Mouse (Mus musculus) heart, embryonic 12.5 days (tissue): ENCODE results near the gene Noxa1. TPM values are rescaled to one million over a fixed set of nuclear protein-coding genes. Genes with fewer than 3 reads are reported as not detected.

Experiments
- ATAC-seq: fragments of 200-750 bp; cut with Nextera tagmentation; 2 replicates; pipeline ENCODE4 v1.8.0; 2017; ENCODE audit warnings: moderate TSS enrichment, moderate library complexity; ENCODE audit not compliant: insufficient number of reproducible peaks, low FRiP score
- H3K27ac ChIP-seq: fragments of 300-500 bp; sonication (generic); 2 replicates; pipeline ENCODE4 v1.5.1; 2016; ENCODE audit warnings: mild to moderate bottlenecking, moderate library complexity; ENCODE audit not compliant: poor library complexity, severe bottlenecking
- H3K27me3 ChIP-seq: fragments of 300-500 bp; sonication (generic); replicated peaks from 2 replicates; pipeline ENCODE4 v1.6.1; 2016; ENCODE audit warnings: mild to moderate bottlenecking, moderate library complexity
- H3K36me3 ChIP-seq: fragments of 300-500 bp; sonication (generic); 2 replicates; pipeline ENCODE4 v1.6.1; 2016; ENCODE audit warnings: mild to moderate bottlenecking, moderate library complexity
- H3K4me1 ChIP-seq: fragments of 300-500 bp; sonication (generic); replicated peaks from 2 replicates; pipeline ENCODE4 v1.6.1; 2016; ENCODE audit warnings: mild to moderate bottlenecking
- H3K4me2 ChIP-seq: fragments of 300-500 bp; sonication (generic); 2 replicates; pipeline ENCODE4 v1.6.1; 2016; ENCODE audit warnings: mild to moderate bottlenecking, moderate library complexity
- H3K4me3 ChIP-seq: fragments of 300-500 bp; sonication (generic); 2 replicates; pipeline ENCODE4 v1.5.1; 2016; ENCODE audit warnings: mild to moderate bottlenecking
- H3K9ac ChIP-seq: fragments of 300-500 bp; sonication (generic); 2 replicates; pipeline ENCODE4 v1.6.1; 2016; ENCODE audit warnings: mild to moderate bottlenecking, moderate library complexity
- H3K9me3 ChIP-seq: fragments of 300-500 bp; sonication (generic); replicated peaks from 2 replicates; pipeline ENCODE4 v1.6.1; 2016; ENCODE audit warnings: mild to moderate bottlenecking, moderate library complexity
- WGBS: fragments of 180-500 bp; shearing (Covaris S2); methylation state at CpG from one replicate; pipeline ENCODE4 v1.1.7; 2016; 5-methylcytosine and 5-hydroxymethylcytosine counted together
- polyA plus RNA-seq: library from polyadenylated mRNA; unstranded; fragments of >200 nt; fragmentation: Nextera tagmentation; extraction: Ambion mirVana; gene quantifications from 2 replicates; pipeline ENCODE4 v1.2.1, GENCODE M21; 2016

Gene Noxa1
- polyA plus RNA-seq, 1 experiment from 2014 or later, result 0.10 TPM

- Histone ChIP-seq H3K4me2 (no peak overlapping the region), H3K9me3 (no peaks in the 10 kb centered on the region), H3K27ac (no peak overlapping the region), H3K4me1 (peaks cover 20% of the 10 kb centered on the region), H3K36me3 (no peaks in the 10 kb centered on the region), H3K9ac (no peak overlapping the region), H3K4me3 (no peak overlapping the region), H3K27me3 (no peaks in the 10 kb centered on the region)
- no peak for ATAC-seq
- 53% methylated on average over 2 of the region's 2 CpGs for WGBS
These were observed 27.7 kb upstream of the Noxa1 start for GRCm38 (mm10) chr2:25122666-25123065.

- no peak overlapping the region for H3K27ac ChIP-seq
- 70% methylated on average over 7 of the region's 7 CpGs for WGBS
- no peak for ATAC-seq
- H3K27me3 ChIP-seq, result no peaks in the 10 kb centered on the region
- H3K4me3 ChIP-seq, result no peak overlapping the region
- no peaks in the 10 kb centered on the region for H3K36me3 ChIP-seq
- peaks cover 6% of the 10 kb centered on the region for H3K4me1 ChIP-seq
- H3K9ac ChIP-seq, result no peak overlapping the region
- no peaks in the 10 kb centered on the region for H3K9me3 ChIP-seq
- no peak overlapping the region for H3K4me2 ChIP-seq
These were observed 26.0 kb upstream of the Noxa1 start for GRCm38 (mm10) chr2:25120963-25121362.

GRCm38 (mm10) chr2:25115442-25115841 is 20.5 kb upstream of the Noxa1 start:
- Histone ChIP-seq H3K9me3 (no peaks in the 10 kb centered on the region), H3K4me1 (0 out of 2 replicates have a peak, but pooled peaks cover 9% of the 10 kb centered on the region), H3K27me3 (no peaks in the 10 kb centered on the region), H3K36me3 (no peaks in the 10 kb centered on the region), H3K9ac (no peak overlapping the region), H3K27ac (no peak overlapping the region), H3K4me3 (no peak overlapping the region), H3K4me2 (no peak overlapping the region)
- ATAC-seq, result no peak
- 29% methylated on average over 2 of the region's 2 CpGs for WGBS

GRCm38 (mm10) chr2:25114308-25114707 is 19.4 kb upstream of the Noxa1 start:
- H3K36me3 ChIP-seq, result no peaks in the 10 kb centered on the region
- no peak overlapping the region for H3K4me3 ChIP-seq
- no peaks in the 10 kb centered on the region for H3K9me3 ChIP-seq
- no peak overlapping the region for H3K4me2 ChIP-seq
- no peak overlapping the region for H3K27ac ChIP-seq
- no peak overlapping the region for H3K9ac ChIP-seq
- whole genome bisulfite sequencing, result 75% methylated on average over 2 of the region's 2 CpGs
- ATAC-seq, result no peak
- H3K4me1 ChIP-seq, result 0 out of 2 replicates have a peak, but pooled peaks cover 9% of the 10 kb centered on the region
- no peaks in the 10 kb centered on the region for H3K27me3 ChIP-seq

- peak; percentile 75 for ATAC-seq
- peak overlapping the region; percentile 46 for H3K27ac ChIP-seq
- H3K36me3 ChIP-seq, result no peaks in the 10 kb centered on the region
These were observed 16.3 kb upstream of the Noxa1 start for GRCm38 (mm10) chr2:25111184-25111791.

GRCm38 (mm10) chr2:25110505-25111183 is 15.7 kb upstream of the Noxa1 start:
- no peaks in the 10 kb centered on the region for H3K27me3 ChIP-seq
- no peak overlapping the region for H3K9ac ChIP-seq
- no peak overlapping the region for H3K4me2 ChIP-seq
- H3K4me1 ChIP-seq, result peaks cover 23% of the 10 kb centered on the region
- H3K36me3 ChIP-seq, result no peaks in the 10 kb centered on the region
- no peaks in the 10 kb centered on the region for H3K9me3 ChIP-seq
- ATAC-seq, result peak; percentile 65
- no peak overlapping the region for H3K4me3 ChIP-seq
- peak overlapping the region; percentile 46 for H3K27ac ChIP-seq

More at GRCm38 (mm10) chr2:25111184-25111791, 16.3 kb upstream of the Noxa1 start:
- Histone ChIP-seq H3K4me1 (peaks cover 21% of the 10 kb centered on the region; the same call in 1 of the 2 replicates), H3K9me3 (no peaks in the 10 kb centered on the region), H3K9ac (no peak overlapping the region), H3K4me3 (no peak overlapping the region), H3K4me2 (no peak overlapping the region), H3K27me3 (no peaks in the 10 kb centered on the region)
- 54% methylated on average over 9 of the region's 9 CpGs for whole genome bisulfite sequencing

GRCm38 (mm10) chr2:25109487-25109886 is 14.5 kb upstream of the Noxa1 start:
- Histone ChIP-seq H3K36me3 (no peaks in the 10 kb centered on the region), H3K4me2 (no peak overlapping the region), H3K9ac (no peak overlapping the region), H3K27ac (no peak overlapping the region), H3K9me3 (no peaks in the 10 kb centered on the region), H3K4me1 (peaks cover 26% of the 10 kb centered on the region), H3K27me3 (peaks cover 7% of the 10 kb centered on the region; the same call in 1 of the 2 replicates), H3K4me3 (no peak overlapping the region)
- no peak for ATAC-seq

- H3K27ac ChIP-seq, result peak overlapping the region; percentile 66
- ATAC-seq, result peak; percentile 77
- whole genome bisulfite sequencing, result 36% methylated on average over 3 of the region's 3 CpGs
These were observed 11.1 kb upstream of the Noxa1 start for GRCm38 (mm10) chr2:25106045-25106444.

GRCm38 (mm10) chr2:25104122-25104521 is 9.2 kb upstream of the Noxa1 start:
- WGBS, result 82% methylated on average over 2 of the region's 2 CpGs
- ATAC-seq, result no peak
- no peaks in the 10 kb centered on the region for H3K36me3 ChIP-seq
- H3K4me2 ChIP-seq, result no peak overlapping the region
- H3K27me3 ChIP-seq, result peaks cover 13% of the 10 kb centered on the region
- no peak overlapping the region for H3K4me3 ChIP-seq
- H3K4me1 ChIP-seq, result peaks cover 24% of the 10 kb centered on the region
- no peak overlapping the region for H3K27ac ChIP-seq
- no peaks in the 10 kb centered on the region for H3K9me3 ChIP-seq
- H3K9ac ChIP-seq, result no peak overlapping the region

More at GRCm38 (mm10) chr2:25106045-25106444, 11.1 kb upstream of the Noxa1 start:
- H3K4me2 ChIP-seq, result no peak overlapping the region
- no peak overlapping the region for H3K4me3 ChIP-seq
- H3K27me3 ChIP-seq, result peaks cover 13% of the 10 kb centered on the region
- no peak overlapping the region for H3K9ac ChIP-seq
- H3K9me3 ChIP-seq, result no peaks in the 10 kb centered on the region
- no peaks in the 10 kb centered on the region for H3K36me3 ChIP-seq
- peaks cover 24% of the 10 kb centered on the region for H3K4me1 ChIP-seq

- Histone ChIP-seq H3K4me2 (no peak overlapping the region), H3K27ac (no peak overlapping the region), H3K4me3 (no peak overlapping the region), H3K36me3 (no peaks in the 10 kb centered on the region), H3K9me3 (no peaks in the 10 kb centered on the region), H3K9ac (no peak overlapping the region), H3K27me3 (peaks cover 17% of the 10 kb centered on the region), H3K4me1 (0 out of 2 replicates have a peak, but pooled peaks cover under 1% of the 10 kb centered on the region)
- 72% methylated on average over 3 of the region's 3 CpGs for WGBS
- no peak for ATAC-seq
These were observed 4.8 kb upstream of the Noxa1 start for GRCm38 (mm10) chr2:25099703-25100102.

- 46% methylated on average over 5 of the region's 5 CpGs for WGBS
- 0 out of 2 replicates have a peak, but pooled peaks cover 3% of the 10 kb centered on the region for H3K4me1 ChIP-seq
These were observed 4.0 kb upstream of the Noxa1 start for GRCm38 (mm10) chr2:25098956-25099355.

More at GRCm38 (mm10) chr2:25098956-25099355, 4.0 kb upstream of the Noxa1 start:
- Histone ChIP-seq H3K9ac (no peak overlapping the region), H3K27ac (no peak overlapping the region), H3K4me3 (no peak overlapping the region), H3K9me3 (no peaks in the 10 kb centered on the region), H3K4me2 (no peak overlapping the region), H3K27me3 (peaks cover 21% of the 10 kb centered on the region), H3K36me3 (no peaks in the 10 kb centered on the region)
- ATAC-seq, result no peak
